12 mouse cellular contexts compared by ENCODE assay signal in the genomic region with DNA sequence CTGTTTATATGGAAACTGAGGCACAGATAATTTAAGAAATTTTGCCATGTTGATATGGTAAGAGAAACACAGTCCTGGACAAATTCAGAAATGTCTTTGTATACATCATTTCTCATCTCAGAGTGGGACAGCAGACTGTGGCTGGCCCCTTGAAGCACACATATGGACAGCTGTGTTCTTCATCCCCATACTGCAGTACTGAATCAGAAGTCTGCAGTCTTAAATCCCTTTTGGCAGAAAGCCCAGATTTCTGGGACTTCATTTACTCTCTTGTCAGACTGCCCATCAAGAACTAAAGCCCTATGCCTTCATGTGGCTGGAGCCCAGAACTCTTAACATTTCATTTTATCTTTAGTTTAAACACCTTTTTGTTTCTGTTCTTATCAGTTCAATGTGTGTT.
DNase-seq lines count a peak whose midpoint lies in the region; ATAC-seq and TF ChIP-seq lines count a peak whose summit lies in the region.
"Had no signal": no experiment of that assay in that cellular context is flagged by ENCODE, and none has a peak within 500 bp of the region (broad histone marks: within the 10 kb centered on the region; RNA-seq: fewer than 3 reads in every experiment).

No protein-coding gene starts in this region.

- no peak overlapping the region for H3K4me2 ChIP-seq in embryonic facial prominence, embryonic 11.5 days (ENCODE audit: low read depth, low read length)
- no peak overlapping the region for H3K4me2 ChIP-seq in lung, postnatal 0 days (replicated peaks; ENCODE audit: low read depth, low read length)
- H3K4me2 ChIP-seq in hindbrain, embryonic 13.5 days = no peak overlapping the region
- no peak overlapping the region for H3K4me2 ChIP-seq in stomach, embryonic 15.5 days

- no peak overlapping the region for H3K9ac ChIP-seq in embryonic facial prominence, embryonic 11.5 days (replicated peaks; ENCODE audit: low read length)
- no peak overlapping the region for H3K9ac ChIP-seq in lung, postnatal 0 days (replicated peaks; ENCODE audit: low read depth)
- H3K9ac ChIP-seq in hindbrain, embryonic 13.5 days = no peak overlapping the region
- H3K9ac ChIP-seq in stomach, embryonic 15.5 days = no peak overlapping the region

- TF ChIP-seq EP300 in lung, postnatal 0 days (IDR thresholded peaks at IDR 0.05) = no peak

- H3K4me1 ChIP-seq in embryonic facial prominence, embryonic 11.5 days (ENCODE audit: control insufficient read depth, insufficient read depth, low read length) = no peaks in the 10 kb centered on the region
- H3K4me1 ChIP-seq in embryonic facial prominence, embryonic 10.5 days = no peaks in the 10 kb centered on the region
- no peaks in the 10 kb centered on the region for H3K4me1 ChIP-seq in lung, postnatal 0 days (ENCODE audit: insufficient read depth, low read depth, low read length)
- H3K4me1 ChIP-seq in hindbrain, embryonic 13.5 days (replicated peaks) = no peaks in the 10 kb centered on the region
- H3K4me1 ChIP-seq in stomach, embryonic 15.5 days = no peaks in the 10 kb centered on the region

- ATAC-seq in embryonic facial prominence, embryonic 11.5 days (replicated peaks; ENCODE audit: insufficient number of reproducible peaks, low FRiP score, low TSS enrichment, low read depth) = no peak
- ATAC-seq in lung, postnatal 0 days = no peak
- peak; percentile 46; the same call in 1 of the 2 replicates for ATAC-seq in hindbrain, embryonic 13.5 days (ENCODE audit: low FRiP score)
- ATAC-seq in stomach, embryonic 15.5 days (ENCODE audit: insufficient read depth, low FRiP score, low read depth) = peak; percentile 39; the same call in 1 of the 2 replicates

- no peaks in the 10 kb centered on the region for H3K27me3 ChIP-seq in embryonic facial prominence, embryonic 11.5 days (ENCODE audit: control insufficient read depth, insufficient read depth, low read length)
- H3K27me3 ChIP-seq in embryonic facial prominence, embryonic 10.5 days (replicated peaks; ENCODE audit: low read depth, poor library complexity, severe bottlenecking) = no peaks in the 10 kb centered on the region
- H3K27me3 ChIP-seq in lung, postnatal 0 days (replicated peaks; ENCODE audit: insufficient read depth, low read length) = no peaks in the 10 kb centered on the region
- no peaks in the 10 kb centered on the region for H3K27me3 ChIP-seq in hindbrain, embryonic 13.5 days
- H3K27me3 ChIP-seq in stomach, embryonic 15.5 days (replicated peaks) = no peaks in the 10 kb centered on the region

- no peak for TF ChIP-seq CTCF in lung, postnatal 0 days (IDR thresholded peaks at IDR 0.05)

- H3K9me3 ChIP-seq in embryonic facial prominence, embryonic 11.5 days (replicated peaks; ENCODE audit: control insufficient read depth, low read length) = no peaks in the 10 kb centered on the region
- H3K9me3 ChIP-seq in embryonic facial prominence, embryonic 10.5 days = no peaks in the 10 kb centered on the region
- H3K9me3 ChIP-seq in lung, postnatal 0 days (ENCODE audit: low read length) = no peaks in the 10 kb centered on the region
- no peaks in the 10 kb centered on the region for H3K9me3 ChIP-seq in hindbrain, embryonic 13.5 days
- no peaks in the 10 kb centered on the region for H3K9me3 ChIP-seq in stomach, embryonic 15.5 days

- no peak overlapping the region for H3K27ac ChIP-seq in embryonic facial prominence, embryonic 11.5 days (replicated peaks; ENCODE audit: low read depth, low read length)
- no peak overlapping the region for H3K27ac ChIP-seq in embryonic facial prominence, embryonic 10.5 days (replicated peaks)
- no peak overlapping the region for H3K27ac ChIP-seq in lung, postnatal 0 days (ENCODE audit: low read length)
- H3K27ac ChIP-seq in hindbrain, embryonic 13.5 days = no peak overlapping the region
- no peak overlapping the region for H3K27ac ChIP-seq in stomach, embryonic 15.5 days
- H3K27ac ChIP-seq: layer of hippocampus, adult 2 months had no signal

- DNase-seq in embryonic facial prominence, embryonic 11.5 days (ENCODE audit: low spot score) = peak; percentile 23
- no peak for DNase-seq in embryonic facial prominence, embryonic 10.5 days (ENCODE audit: low spot score)
- peak; percentile 6 for DNase-seq in lung, postnatal 0 days (ENCODE audit: low spot score)
- no peak for DNase-seq in lung, postnatal 36 days
- no peak for DNase-seq in ovary, postnatal 10 days (ENCODE audit: low spot score)
- DNase-seq in left cerebral cortex, adult 9 months (ENCODE audit: low spot score in 2 of 2) = no peak
- DNase-seq: cerebellum, adult 11 months; heart, postnatal 14 days; kidney, adult 18-20 months had no signal

- no peak overlapping the region for H3K4me3 ChIP-seq in embryonic facial prominence, embryonic 11.5 days (ENCODE audit: low read depth, low read length)
- no peak overlapping the region for H3K4me3 ChIP-seq in embryonic facial prominence, embryonic 10.5 days
- no peak overlapping the region for H3K4me3 ChIP-seq in lung, postnatal 0 days (ENCODE audit: low read depth, low read length)
- no peak overlapping the region for H3K4me3 ChIP-seq in hindbrain, embryonic 13.5 days
- no peak overlapping the region for H3K4me3 ChIP-seq in stomach, embryonic 15.5 days (replicated peaks)
- H3K4me3 ChIP-seq: layer of hippocampus, adult 2 months had no signal

- no peaks in the 10 kb centered on the region for H3K36me3 ChIP-seq in embryonic facial prominence, embryonic 11.5 days (replicated peaks; ENCODE audit: control insufficient read depth, insufficient read depth, low read depth, low read length)
- no peaks in the 10 kb centered on the region for H3K36me3 ChIP-seq in embryonic facial prominence, embryonic 10.5 days (replicated peaks)
- no peaks in the 10 kb centered on the region for H3K36me3 ChIP-seq in lung, postnatal 0 days (ENCODE audit: insufficient read depth, low read length)
- no peaks in the 10 kb centered on the region for H3K36me3 ChIP-seq in hindbrain, embryonic 13.5 days
- no peaks in the 10 kb centered on the region for H3K36me3 ChIP-seq in stomach, embryonic 15.5 days

Comparison
In these comparisons a context has a peak if more than half of its experiments do, and no peak if none do; other contexts are left out.
1. DNase-seq: peak in embryonic facial prominence, embryonic 11.5 days (single experiment) and lung, postnatal 0 days (single experiment); none in embryonic facial prominence, embryonic 10.5 days (single experiment), lung, postnatal 36 days (single experiment), ovary, postnatal 10 days (single experiment) and left cerebral cortex, adult 9 months (0 of 2).
2. ATAC-seq: peak in hindbrain, embryonic 13.5 days (single experiment) and stomach, embryonic 15.5 days (single experiment); none in embryonic facial prominence, embryonic 11.5 days (single experiment) and lung, postnatal 0 days (single experiment).